Mouse (Mus musculus): Measurements from ENCODE around the gene Scarf2.

The Scarf2 gene

GRCm38 (mm10) chr16:17831781-17832180 lies 34.7 kb downstream of the Scarf2 start:
- no peak for DNase-seq (ENCODE audit: low read depth, low spot score)

- no peak for DNase-seq (ENCODE audit: low read depth, low spot score)
Measured at GRCm38 (mm10) chr16:17832821-17833220, 35.7 kb downstream of the Scarf2 start, which contains the start of gene B830017H08Rik. TSS of gene B830017H08Rik (plus strand) at chr16:17833121.

GRCm38 (mm10) chr16:17833321-17833680 lies 36.2 kb downstream of the Scarf2 start:
- no peak for DNase-seq (ENCODE audit: low read depth, low spot score)

- DNase-seq (ENCODE audit: low read depth, low spot score) = no peak
Measured at GRCm38 (mm10) chr16:17833681-17834399, 36.8 kb downstream of the Scarf2 start.

- DNase-seq (ENCODE audit: low read depth, low spot score) = no peak
Measured at GRCm38 (mm10) chr16:17834543-17834942, 37.5 kb downstream of the Scarf2 start.

- DNase-seq (ENCODE audit: low read depth, low spot score) = no peak
Measured at GRCm38 (mm10) chr16:17835481-17835880, 38.4 kb downstream of the Scarf2 start.

GRCm38 (mm10) chr16:17838051-17838450 lies 41.0 kb downstream of the Scarf2 start, which contains the start of gene Car15:
TSS of gene Car15 (minus strand) at chr16:17838364.
- DNase-seq (ENCODE audit: low read depth, low spot score) = no peak

GRCm38 (mm10) chr16:17839976-17840375 lies 42.9 kb downstream of the Scarf2 start:
- DNase-seq (ENCODE audit: low read depth, low spot score) = no peak

GRCm38 (mm10) chr16:17842437-17842836 lies 45.4 kb downstream of the Scarf2 start:
- DNase-seq (ENCODE audit: low read depth, low spot score) = no peak

GRCm38 (mm10) chr16:17843701-17844365 lies 46.8 kb downstream of the Scarf2 start:
- no peak for DNase-seq (ENCODE audit: low read depth, low spot score)

GRCm38 (mm10) chr16:17848431-17848830 lies 51.3 kb downstream of the Scarf2 start:
- DNase-seq (ENCODE audit: low read depth, low spot score) = no peak

GRCm38 (mm10) chr16:17848928-17849327 lies 51.8 kb downstream of the Scarf2 start:
- DNase-seq (ENCODE audit: low read depth, low spot score) = peak; percentile 73

GRCm38 (mm10) chr16:17849486-17849885 lies 52.4 kb downstream of the Scarf2 start:
- no peak for DNase-seq (ENCODE audit: low read depth, low spot score)

GRCm38 (mm10) chr16:17851331-17851730 lies 54.2 kb downstream of the Scarf2 start:
- no peak for DNase-seq (ENCODE audit: low read depth, low spot score)

GRCm38 (mm10) chr16:17851860-17852259 lies 54.8 kb downstream of the Scarf2 start:
- no peak for DNase-seq (ENCODE audit: low read depth, low spot score)

GRCm38 (mm10) chr16:17853263-17853662 lies 56.2 kb downstream of the Scarf2 start:
- no peak for DNase-seq (ENCODE audit: low read depth, low spot score)

GRCm38 (mm10) chr16:17857157-17857556 lies 60.1 kb downstream of the Scarf2 start:
- no peak for DNase-seq (ENCODE audit: low read depth, low spot score)
